Mouse (Mus musculus) embryonic fibroblast, embryonic 13.5 days (primary cell): ENCODE measurements at regions not wholly inside any gene's neighbourhood (a gene's known extent, or its start where the extent isn't known, plus 50 kb on each side); places are given as distances from the start of the nearest gene placed in this dataset.

ENCODE experiments used
- CTCF ChIP-seq: IDR thresholded peaks from 2 replicates; pipeline ENCODE4 v1.5.1; 2011; ENCODE audit warnings: mild to moderate bottlenecking, control low read depth, low read length, moderate library complexity, borderline replicate concordance; ENCODE audit not compliant: insufficient read depth
- POLR2A ChIP-seq: IDR thresholded peaks from 2 replicates; pipeline ENCODE4 v1.6.1; 2011; ENCODE audit warnings: low read depth, mild to moderate bottlenecking, control low read depth, low read length, moderate library complexity

DNA sequence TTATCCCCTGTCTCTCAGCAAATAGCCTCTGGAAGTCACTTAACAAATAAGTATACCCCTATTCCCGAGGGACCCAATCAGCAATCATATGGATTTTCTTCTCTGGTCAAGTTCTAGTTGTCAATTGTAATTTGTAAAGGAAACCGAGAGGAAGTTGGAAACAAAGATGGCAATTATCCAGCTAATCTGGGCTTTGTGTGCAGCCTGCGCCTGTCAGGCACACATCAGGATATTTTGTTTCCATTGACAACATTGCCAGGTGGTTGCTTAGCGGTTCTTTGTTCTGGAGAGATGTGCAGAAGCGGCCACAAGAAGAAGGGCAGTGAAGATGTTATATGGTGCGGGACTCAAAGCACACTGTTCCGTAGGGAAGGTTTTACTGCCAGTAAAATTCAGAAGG lies 113.7 kb downstream of the Gxylt1 start:
- TF ChIP-seq POLR2A (no peak), CTCF (no peak)
